Mouse (Mus musculus) embryonic facial prominence, embryonic 10.5 days (tissue): ENCODE data around the gene Nr1d1. TPM values are rescaled to one million over a fixed set of nuclear protein-coding genes. Genes with fewer than 3 reads are reported as not detected.
A peak's percentile ranks its signal among the peaks of the same experiment; 100 is the strongest.

Experiments used
- DNase-seq: peaks from one replicate; pipeline ENCODE4 v3.0.0-alpha.2; 2017; ENCODE audit warnings: low spot score
- H3K27ac ChIP-seq: fragments of 300-500 bp; sonication (generic); replicated peaks from 2 replicates; pipeline ENCODE4 v1.5.1; 2016; ENCODE audit warnings: mild to moderate bottlenecking
- H3K27me3 ChIP-seq: fragments of 300-500 bp; sonication (generic); replicated peaks from 2 replicates; pipeline ENCODE4 v1.6.1; 2016; ENCODE audit warnings: low read depth, mild to moderate bottlenecking; ENCODE audit not compliant: poor library complexity, severe bottlenecking
- H3K36me3 ChIP-seq: fragments of 300-500 bp; sonication (generic); replicated peaks from 2 replicates; pipeline ENCODE4 v1.6.1; 2016; ENCODE audit warnings: mild to moderate bottlenecking, moderate library complexity
- H3K4me1 ChIP-seq: fragments of 300-500 bp; sonication (generic); 2 replicates; pipeline ENCODE4 v1.6.1; 2016
- H3K4me3 ChIP-seq: fragments of 300-500 bp; sonication (generic); 2 replicates; pipeline ENCODE4 v1.5.1; 2016; ENCODE audit warnings: mild to moderate bottlenecking, moderate library complexity
- H3K9me3 ChIP-seq: fragments of 300-500 bp; sonication (generic); 2 replicates; pipeline ENCODE4 v1.6.1; 2016; ENCODE audit warnings: mild to moderate bottlenecking
- WGBS: fragments of 180-500 bp; shearing (Covaris S2); methylation state at CpG from one replicate; pipeline ENCODE4 v1.1.7; 2016; 5-methylcytosine and 5-hydroxymethylcytosine counted together
- polyA plus RNA-seq: library from polyadenylated mRNA; unstranded; fragments of >200 nt; fragmentation: Nextera tagmentation; extraction: Ambion mirVana; gene quantifications from 2 replicates; pipeline ENCODE4 v1.2.1, GENCODE M21; 2016

Nr1d1 gene
- polyA plus RNA-seq, 1 experiment from 2014 or later: 1.1 TPM

DNA sequence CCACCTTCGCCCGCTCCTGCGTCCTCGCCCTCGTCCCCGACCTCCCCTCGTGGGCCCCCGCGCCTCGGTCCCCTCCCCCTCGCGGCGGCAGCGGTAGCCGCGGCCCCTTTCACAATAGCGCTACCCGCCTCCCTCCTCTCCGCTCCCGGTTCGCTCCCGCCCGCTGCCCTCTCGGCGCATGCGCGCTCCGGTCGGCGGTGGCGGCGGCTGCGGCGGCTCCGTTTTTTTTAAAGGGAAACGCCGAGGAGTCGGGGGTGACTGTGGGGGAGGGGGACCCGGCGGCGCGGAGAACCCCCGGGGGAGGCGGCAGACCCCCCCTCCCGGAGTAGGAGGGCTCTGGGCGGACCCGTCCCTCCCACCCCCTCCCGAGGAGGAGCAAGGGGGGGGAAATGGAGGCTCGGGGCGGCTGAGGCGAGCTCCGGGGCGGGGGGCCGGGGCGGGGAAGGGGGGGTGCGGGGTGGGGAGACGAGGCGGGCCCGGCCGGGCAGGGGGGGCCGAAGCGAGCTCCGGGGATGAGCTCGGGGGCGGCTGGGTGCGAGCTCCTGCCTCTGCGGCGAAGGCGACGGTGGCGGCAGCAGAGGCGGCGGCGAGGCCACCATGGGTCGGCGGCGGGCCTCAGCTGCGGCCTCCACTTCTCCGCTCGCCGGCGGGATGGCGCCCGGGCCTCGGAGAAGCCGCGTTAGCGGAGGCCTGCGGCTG is 20.0 kb upstream of the Nr1d1 start, which contains the start of gene Msl1:
TSS of gene Msl1 (plus strand) at position 502 of the 699 bp plus-strand sequence.
- Histone ChIP-seq H3K4me3 (peak within 1 kb of the TSS; percentile 100), H3K4me1 (peaks cover 53% of the 10 kb centered on the region), H3K27ac (peak within 1 kb of the TSS; percentile 100), H3K9me3 (no peaks in the 10 kb centered on the region), H3K36me3 (peaks cover 30% of the 10 kb centered on the region), H3K27me3 (no peaks in the 10 kb centered on the region)
- under 1% methylated on average over 76 of the region's 89 CpGs for WGBS
- peak; percentile 94 for DNase-seq

DNA sequence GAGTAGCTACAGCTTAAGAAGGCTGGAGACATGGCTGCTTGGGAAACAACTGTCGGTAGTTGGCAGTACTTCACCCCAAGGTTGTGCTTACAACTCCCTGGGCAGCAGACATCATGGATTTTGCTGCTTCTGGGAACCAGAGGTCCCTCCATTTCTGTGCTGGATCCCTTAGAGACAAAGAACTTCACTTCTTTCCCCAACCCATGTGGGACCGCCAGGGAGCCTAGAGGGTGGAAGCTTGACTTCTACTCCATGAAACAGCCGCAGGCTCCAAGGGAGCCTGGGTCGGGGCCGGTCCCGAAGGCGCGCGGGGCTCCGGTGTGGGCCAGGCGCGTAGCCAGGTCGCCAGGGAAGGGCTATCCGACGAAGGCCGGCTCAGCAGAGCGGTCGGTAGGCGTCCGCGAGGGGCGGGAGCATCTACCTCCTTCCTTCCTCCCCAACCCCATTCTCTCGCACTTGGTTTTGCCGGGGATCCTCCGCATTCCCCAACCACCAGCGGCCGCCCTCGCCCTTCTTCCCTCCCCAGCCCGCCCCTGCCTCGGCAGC is 19.4 kb upstream of the Nr1d1 start:
- peaks cover 24% of the 10 kb centered on the region for H3K36me3 ChIP-seq
- H3K9me3 ChIP-seq: no peaks in the 10 kb centered on the region
- H3K27me3 ChIP-seq: no peaks in the 10 kb centered on the region
- H3K27ac ChIP-seq: peak overlapping the region; percentile 100
- no peak for DNase-seq
- peaks cover 57% of the 10 kb centered on the region for H3K4me1 ChIP-seq
- under 1% methylated on average over 29 of the region's 30 CpGs for WGBS
- H3K4me3 ChIP-seq: peak overlapping the region; percentile 100

DNA sequence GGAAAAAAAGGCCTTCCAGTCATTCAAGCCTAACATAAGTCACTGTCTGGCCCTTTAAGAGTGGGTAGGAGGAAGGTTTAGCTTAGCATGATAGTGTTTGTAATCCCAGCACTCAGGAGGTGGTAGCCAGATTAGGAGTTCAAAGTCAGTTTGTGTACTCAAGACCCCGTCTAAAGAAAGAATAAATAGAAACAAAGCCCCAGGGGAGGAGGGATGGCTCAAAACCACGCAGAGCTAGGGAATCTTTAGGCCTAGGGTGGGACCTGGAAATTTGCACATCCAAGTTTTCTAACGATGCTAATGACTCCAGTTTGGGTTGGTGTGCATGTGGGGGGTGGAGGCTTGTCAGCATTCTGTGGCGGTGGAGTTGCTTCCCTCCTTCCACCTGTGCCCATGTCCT is 16.9 kb upstream of the Nr1d1 start:
- 7% methylated on average over 4 of the region's 4 CpGs for WGBS
- peak overlapping the region; percentile 8; the same call in 1 of the 2 replicates for H3K4me3 ChIP-seq
- H3K27ac ChIP-seq: no peak overlapping the region
- H3K27me3 ChIP-seq: no peaks in the 10 kb centered on the region
- H3K36me3 ChIP-seq: no peaks in the 10 kb centered on the region
- peaks cover 51% of the 10 kb centered on the region for H3K4me1 ChIP-seq
- H3K9me3 ChIP-seq: no peaks in the 10 kb centered on the region
- DNase-seq: no peak

DNA sequence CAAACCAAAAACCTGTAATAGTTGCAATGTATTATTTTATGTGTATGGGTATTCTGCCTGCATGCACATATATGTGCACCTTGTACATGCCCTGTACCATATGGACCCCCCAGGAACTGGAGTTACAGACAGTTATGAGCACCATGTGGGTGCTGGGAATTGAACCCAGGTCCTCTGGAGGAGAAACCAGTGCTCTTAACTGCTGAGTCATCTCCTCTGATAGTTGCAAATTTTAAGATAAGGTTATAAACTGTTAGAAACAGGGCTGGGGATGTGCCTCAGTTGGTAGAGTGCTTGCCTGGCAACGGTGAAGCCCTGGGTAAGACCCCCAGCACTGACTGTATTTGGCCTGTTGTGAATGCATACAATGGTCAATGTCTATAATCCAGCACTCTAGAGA is 16.3 kb upstream of the Nr1d1 start:
- no peak overlapping the region for H3K4me3 ChIP-seq
- no peaks in the 10 kb centered on the region for H3K36me3 ChIP-seq
- 68% methylated on average over 1 of the region's 1 CpGs for WGBS
- no peak overlapping the region for H3K27ac ChIP-seq
- H3K27me3 ChIP-seq: no peaks in the 10 kb centered on the region
- peaks cover 56% of the 10 kb centered on the region for H3K4me1 ChIP-seq
- DNase-seq: no peak
- H3K9me3 ChIP-seq: no peaks in the 10 kb centered on the region

DNA sequence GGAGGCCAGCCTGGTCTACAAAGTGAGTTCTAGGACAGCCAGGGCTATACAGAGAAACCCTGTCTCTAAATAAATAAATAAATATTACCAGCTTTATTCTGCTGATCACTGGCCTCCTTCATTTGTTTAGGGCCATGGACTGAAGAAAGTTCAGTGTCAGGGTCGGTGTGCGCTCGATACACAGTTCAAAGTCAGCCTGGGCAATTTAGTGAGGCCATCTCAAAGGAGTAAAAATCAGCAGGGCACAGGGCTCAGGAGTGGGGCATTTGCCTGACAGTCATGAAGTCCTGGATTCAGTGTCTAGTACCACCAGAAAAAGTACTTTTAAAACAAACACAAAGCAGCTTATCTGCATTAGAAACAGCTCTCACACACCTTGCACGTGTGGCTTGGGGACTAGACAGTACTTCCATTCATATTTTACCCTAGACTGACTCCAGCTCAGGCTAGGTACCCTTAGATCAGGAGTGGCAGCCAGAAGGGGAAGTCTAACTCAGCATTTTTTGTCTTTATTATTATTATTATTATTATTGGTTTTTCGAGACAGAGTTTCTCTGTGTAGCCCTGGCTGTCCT is 15.6 kb upstream of the Nr1d1 start:
- H3K4me3 ChIP-seq: no peak overlapping the region
- H3K4me1 ChIP-seq: peaks cover 63% of the 10 kb centered on the region
- no peak for DNase-seq
- no peak overlapping the region for H3K27ac ChIP-seq
- WGBS: 82% methylated on average over 5 of the region's 5 CpGs
- H3K27me3 ChIP-seq: no peaks in the 10 kb centered on the region
- no peaks in the 10 kb centered on the region for H3K36me3 ChIP-seq
- no peaks in the 10 kb centered on the region for H3K9me3 ChIP-seq

DNA sequence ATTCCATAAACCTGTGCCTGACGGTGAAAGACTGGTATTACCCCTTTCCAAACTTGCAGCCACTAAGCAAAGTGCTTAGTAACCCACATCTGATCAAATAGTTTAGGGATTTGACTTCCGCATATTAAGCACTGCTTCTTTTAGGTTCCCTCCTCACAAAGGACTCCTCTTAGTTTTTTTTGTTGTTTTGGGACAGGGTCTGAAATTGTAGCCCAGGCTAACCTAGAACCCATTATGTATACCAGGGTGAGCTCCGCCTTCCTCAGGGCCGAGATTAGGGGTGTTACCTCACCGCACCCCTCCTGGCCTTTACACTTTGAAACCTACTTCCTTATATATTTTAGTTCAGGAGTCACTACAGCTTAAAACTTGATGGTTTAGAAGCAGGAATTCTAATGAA is 14.7 kb upstream of the Nr1d1 start:
- Histone ChIP-seq H3K27me3 (peaks cover 4% of the 10 kb centered on the region; the same call in 1 of the 2 replicates), H3K27ac (no peak overlapping the region), H3K4me3 (peak overlapping the region; percentile 63), H3K4me1 (peaks cover 71% of the 10 kb centered on the region), H3K36me3 (no peaks in the 10 kb centered on the region), H3K9me3 (no peaks in the 10 kb centered on the region)
- DNase-seq: no peak
- WGBS: 32% methylated on average over 5 of the region's 5 CpGs

DNA sequence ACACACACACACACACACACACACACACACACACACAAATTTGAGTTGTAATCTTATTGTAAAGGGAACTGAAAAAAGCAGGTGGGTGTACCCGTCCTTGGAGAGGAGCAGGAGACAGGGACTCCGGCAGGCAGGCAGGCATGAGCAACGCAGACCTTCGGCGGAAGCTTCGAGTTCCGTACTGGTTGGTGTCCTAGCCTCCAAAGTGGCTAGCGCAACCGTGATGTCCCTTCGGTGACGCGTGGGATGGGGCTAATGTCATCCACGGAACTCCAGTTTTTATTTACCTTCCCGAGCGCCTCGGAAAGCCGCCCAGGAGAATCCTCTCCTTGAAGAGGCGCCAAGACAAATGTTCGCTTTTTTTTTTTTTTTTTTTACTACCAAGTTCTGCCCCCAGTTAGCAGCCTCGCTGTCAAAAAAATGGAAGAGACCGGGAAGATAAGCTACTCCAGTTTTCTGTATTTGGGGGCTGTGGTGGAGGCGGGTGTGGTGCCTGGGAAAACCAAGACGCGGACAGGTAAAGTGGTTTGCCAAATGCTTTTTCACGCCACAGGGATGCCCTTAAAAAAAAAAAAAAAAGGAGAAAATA is 14.2 kb upstream of the Nr1d1 start:
- H3K4me1 ChIP-seq: peaks cover 68% of the 10 kb centered on the region
- WGBS: 1% methylated on average over 25 of the region's 25 CpGs

DNA sequence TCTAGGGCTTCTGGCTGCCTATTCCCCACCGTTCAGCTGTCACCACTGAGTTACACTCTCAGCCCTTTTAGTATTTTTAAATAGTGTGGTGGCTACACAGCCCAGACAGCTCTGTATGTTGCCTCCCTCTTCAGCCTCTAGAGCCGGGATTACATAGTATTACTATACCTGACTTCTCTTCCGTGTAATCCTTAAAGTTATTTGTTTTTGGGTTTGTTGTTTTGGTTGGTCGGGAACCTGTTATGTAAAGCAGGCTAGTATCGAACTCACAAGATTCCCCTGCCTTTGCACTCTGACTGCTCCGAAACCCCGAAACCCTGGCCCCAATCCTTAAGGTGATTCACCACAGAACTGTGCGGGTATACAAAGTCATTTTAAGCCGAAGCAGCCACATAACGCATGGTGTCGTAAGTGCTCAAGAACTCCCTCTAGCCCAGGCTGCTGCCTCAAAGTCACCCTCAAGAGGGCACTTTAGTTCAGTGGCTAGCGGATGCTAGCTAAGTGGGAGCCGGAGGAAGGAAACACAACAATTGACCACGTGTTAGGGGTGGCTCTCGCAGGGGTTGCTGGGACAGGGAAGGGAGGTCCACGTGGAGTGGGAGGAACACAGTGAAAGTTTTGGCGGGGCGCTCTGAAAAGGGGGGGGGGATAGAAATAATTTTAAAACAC is 13.6 kb upstream of the Nr1d1 start:
- Histone ChIP-seq H3K36me3 (no peaks in the 10 kb centered on the region), H3K27me3 (peaks cover 6% of the 10 kb centered on the region; the same call in 1 of the 2 replicates), H3K27ac (peak overlapping the region; percentile 82), H3K4me1 (peaks cover 67% of the 10 kb centered on the region), H3K4me3 (peak overlapping the region; percentile 63), H3K9me3 (no peaks in the 10 kb centered on the region)
- DNase-seq: peak; percentile 89
- 15% methylated on average over 18 of the region's 18 CpGs for WGBS

More for the DNA sequence above, 14.2 kb upstream of the Nr1d1 start:
- Histone ChIP-seq H3K9me3 (no peaks in the 10 kb centered on the region), H3K4me3 (peak overlapping the region; percentile 63), H3K27me3 (peaks cover 6% of the 10 kb centered on the region; the same call in 1 of the 2 replicates), H3K36me3 (no peaks in the 10 kb centered on the region), H3K27ac (peak overlapping the region; percentile 82)
- no peak for DNase-seq

DNA sequence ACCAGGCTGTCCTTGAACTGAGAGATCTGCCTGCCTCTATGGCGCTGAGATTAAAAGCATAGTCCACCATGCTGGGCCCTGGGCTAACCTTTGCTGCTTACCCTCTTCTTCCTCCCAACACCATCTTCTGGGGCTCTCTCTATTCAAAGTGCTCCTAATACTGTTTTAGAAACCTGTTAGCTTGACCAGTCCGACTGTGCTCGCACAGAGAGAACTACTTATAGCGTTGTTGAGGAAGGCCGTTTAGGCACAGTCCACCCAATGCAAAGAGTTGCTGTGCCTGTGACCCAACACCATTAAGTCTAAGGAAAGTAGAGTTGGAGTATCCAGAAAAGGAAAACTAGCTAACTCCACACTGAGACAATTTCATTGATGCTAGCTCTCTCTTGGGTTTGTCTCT is 13.0 kb upstream of the Nr1d1 start:
- no peaks in the 10 kb centered on the region for H3K36me3 ChIP-seq
- peak overlapping the region; percentile 82 for H3K27ac ChIP-seq
- H3K4me1 ChIP-seq: peaks cover 67% of the 10 kb centered on the region
- DNase-seq: no peak
- no peaks in the 10 kb centered on the region for H3K9me3 ChIP-seq
- H3K27me3 ChIP-seq: peaks cover 6% of the 10 kb centered on the region; the same call in 1 of the 2 replicates
- peak overlapping the region; percentile 63 for H3K4me3 ChIP-seq
- WGBS: 91% methylated on average over 5 of the region's 5 CpGs

DNA sequence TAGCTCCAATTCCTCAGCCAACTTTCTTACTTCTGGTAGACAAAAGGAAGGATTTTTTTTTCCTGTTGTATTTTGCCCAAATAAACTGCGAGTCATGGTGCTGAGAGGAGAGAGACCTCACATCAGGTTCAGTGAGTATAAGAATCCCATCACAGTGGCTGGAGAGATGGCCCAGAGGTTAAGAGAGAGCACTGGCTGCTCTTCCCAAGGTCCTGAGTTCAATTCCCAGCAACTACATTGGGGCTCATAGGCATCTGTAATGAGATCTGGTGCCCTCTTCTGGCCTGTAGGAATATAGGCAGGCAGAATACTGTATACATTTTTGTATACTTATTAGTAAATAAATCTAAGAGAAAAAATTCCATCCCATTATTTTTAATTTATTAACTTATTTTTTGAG is 12.6 kb upstream of the Nr1d1 start:
- Histone ChIP-seq H3K4me3 (no peak overlapping the region; the same call in 1 of the 2 replicates), H3K9me3 (no peaks in the 10 kb centered on the region), H3K4me1 (peaks cover 67% of the 10 kb centered on the region), H3K27ac (no peak overlapping the region), H3K36me3 (no peaks in the 10 kb centered on the region), H3K27me3 (peaks cover 6% of the 10 kb centered on the region; the same call in 1 of the 2 replicates)
- no peak for DNase-seq
- 87% methylated on average over 1 of the region's 1 CpGs for WGBS

DNA sequence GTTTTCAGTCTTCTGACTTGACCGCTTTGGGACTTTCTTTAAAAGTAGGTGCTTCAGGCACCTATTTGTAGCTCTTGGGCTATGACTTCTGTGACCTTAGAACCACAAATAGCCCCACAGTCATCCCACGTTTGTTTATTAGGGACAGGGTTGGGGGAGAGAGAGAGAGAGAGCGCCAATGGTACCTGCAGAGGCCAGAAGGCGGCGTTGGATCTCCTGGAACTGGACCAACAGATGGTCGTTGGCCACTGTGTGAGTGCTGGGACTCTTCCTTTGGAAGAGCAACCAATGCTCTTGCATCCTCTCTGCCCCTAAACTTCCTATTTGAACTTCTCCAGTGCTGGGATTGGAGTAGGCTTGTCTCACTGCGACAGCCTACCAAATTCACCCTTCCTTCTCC is 12.1 kb upstream of the Nr1d1 start:
- peak overlapping the region; percentile 44 for H3K4me3 ChIP-seq
- WGBS: 32% methylated on average over 7 of the region's 7 CpGs
- peaks cover 6% of the 10 kb centered on the region; the same call in 1 of the 2 replicates for H3K27me3 ChIP-seq

More for the DNA sequence above, 12.1 kb upstream of the Nr1d1 start:
- Histone ChIP-seq H3K9me3 (no peaks in the 10 kb centered on the region), H3K4me1 (peaks cover 67% of the 10 kb centered on the region), H3K27ac (peak overlapping the region; percentile 82; the same call in 1 of the 2 replicates), H3K36me3 (no peaks in the 10 kb centered on the region)
- no peak for DNase-seq
